Mouse (Mus musculus): ENCODE data around the gene Hexa. TPM values are rescaled to one million over a fixed set of nuclear protein-coding genes. Genes with fewer than 3 reads are reported as not detected.

Hexa gene
- total and polyA plus RNA-seq, 3 experiments = 44.3 to 54.0 TPM; not detected in 1

- no peak overlapping the region for H3K4me3 ChIP-seq (ENCODE audit: control insufficient read depth in 1 of 2, insufficient read depth in 1 of 2, low read depth in 2 of 2, low read length in 2 of 2)
These were observed 39.1 kb downstream of the Hexa start for GRCm38 (mm10) chr9:59578505-59578867.

DNA sequence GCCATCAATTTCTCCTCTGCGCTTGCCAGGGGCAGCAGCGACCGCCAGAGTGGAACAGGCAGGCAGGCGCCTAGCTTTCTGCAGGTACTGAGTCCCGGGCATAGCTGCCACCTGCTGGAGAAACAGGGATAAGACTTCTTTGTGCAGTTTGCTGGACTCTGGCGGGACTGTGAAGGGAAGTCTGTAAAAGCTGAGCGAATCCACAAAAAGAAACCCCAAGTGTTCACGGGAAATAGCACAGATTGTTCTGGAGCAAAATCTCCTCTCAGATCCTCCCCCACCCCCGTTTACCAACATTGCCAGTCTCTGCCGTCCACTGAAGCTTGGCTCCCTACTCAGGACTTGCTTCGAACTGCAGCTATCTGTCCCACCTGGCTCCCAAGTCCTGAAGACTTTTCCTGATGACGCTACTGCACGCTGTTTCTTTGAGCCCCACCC is 45.5 kb downstream of the Hexa start:
- H3K27ac ChIP-seq (ENCODE audit: control insufficient read depth, low read depth, low read length) = no peak overlapping the region
- peaks cover 5% of the 10 kb centered on the region in 2 experiments for H3K27me3 ChIP-seq (ENCODE audit: control insufficient read depth in 1 of 2, insufficient read depth in 2 of 2, low read length in 2 of 2)
- H3K4me1 ChIP-seq (ENCODE audit: control insufficient read depth in 1 of 2, insufficient read depth in 2 of 2, low read length in 2 of 2) = peaks cover 0 to 4% of the 10 kb centered on the region in 2 experiments; a peak in 1 of 4 replicates
- no peak overlapping the region for H3K9ac ChIP-seq (ENCODE audit: control insufficient read depth, low read depth, low read length, poor library complexity, severe bottlenecking)
- no peaks in the 10 kb centered on the region for H3K79me2 ChIP-seq (ENCODE audit: control insufficient read depth, insufficient read depth, low read length, poor library complexity)
- DNase-seq (ENCODE audit: low read depth, low spot score) = peak; percentile 81
- TF ChIP-seq MEF2A (IDR thresholded peaks at IDR 0.05; ENCODE audit: extremely low read depth, insufficient replicate concordance, low read depth, low read length, poor library complexity, severe bottlenecking) = no peak
- TF ChIP-seq SMC3 (IDR thresholded peaks at IDR 0.05; ENCODE audit: low read depth, low read length) = peak; percentile 90
- TF ChIP-seq NRF1 (IDR thresholded peaks at IDR 0.05; ENCODE audit: insufficient read depth, low read depth, low read length, poor library complexity, severe bottlenecking) = no peak
- TF ChIP-seq ZC3H11A (IDR thresholded peaks at IDR 0.05; ENCODE audit: low read depth, low read length) = peak; percentile 58; the same call in 1 of the 2 replicates
- no peak for TF ChIP-seq MAFK (IDR thresholded peaks at IDR 0.05; ENCODE audit: borderline replicate concordance, low read depth, low read length)
- TF ChIP-seq MAZ (IDR thresholded peaks at IDR 0.05; ENCODE audit: low read depth, low read length) = no peak
- TF ChIP-seq ZKSCAN1 (IDR thresholded peaks at IDR 0.05; ENCODE audit: low read depth, low read length) = no peak
- TF ChIP-seq TCF12 (IDR thresholded peaks at IDR 0.05; ENCODE audit: low read depth, low read length) = no peak
- peak; percentile 56 to 86 (median 84) for TF ChIP-seq CTCF (IDR thresholded peaks at IDR 0.05 in 2 of 3, conservative IDR thresholded peaks at IDR 0.05 in 1 of 3; ENCODE audit: control insufficient read depth in 1 of 3, insufficient read depth in 1 of 3, low read depth in 2 of 3, low read length in 3 of 3, poor library complexity in 1 of 3, severe bottlenecking in 1 of 3)
- TF ChIP-seq SIN3A (IDR thresholded peaks at IDR 0.05; ENCODE audit: low read length) = no peak
- peak; percentile 77 for TF ChIP-seq RAD21 (IDR thresholded peaks at IDR 0.05; ENCODE audit: low read depth, low read length)
- H3K4me3 ChIP-seq (ENCODE audit: control insufficient read depth in 1 of 2, insufficient read depth in 1 of 2, low read depth in 2 of 2, low read length in 2 of 2) = no peak overlapping the region
- no peaks in the 10 kb centered on the region; a peak in 1 of 4 replicates for H3K36me3 ChIP-seq (ENCODE audit: control insufficient read depth in 1 of 2, insufficient read depth in 2 of 2, low read length in 2 of 2)
- no peaks in the 10 kb centered on the region for H3K9me3 ChIP-seq (replicated peaks; ENCODE audit: insufficient read depth, low read length)

More at GRCm38 (mm10) chr9:59578505-59578867, 39.1 kb downstream of the Hexa start:
- no peak for DNase-seq (ENCODE audit: low read depth, low spot score)
- H3K36me3 ChIP-seq (ENCODE audit: control insufficient read depth in 1 of 2, insufficient read depth in 2 of 2, low read length in 2 of 2) = peaks cover 0 to 5% of the 10 kb centered on the region in 2 experiments; a peak in 2 of 4 replicates
- H3K9ac ChIP-seq (ENCODE audit: control insufficient read depth, low read depth, low read length, poor library complexity, severe bottlenecking) = no peak overlapping the region
- H3K27ac ChIP-seq (ENCODE audit: control insufficient read depth, low read depth, low read length) = no peak overlapping the region
- H3K4me1 ChIP-seq (ENCODE audit: control insufficient read depth in 1 of 2, insufficient read depth in 2 of 2, low read length in 2 of 2) = peaks cover 0 to 19% of the 10 kb centered on the region in 2 experiments; a peak in 2 of 4 replicates
- TF ChIP-seq CHD1 (IDR thresholded peaks at IDR 0.05; ENCODE audit: low read depth, low read length) (no peak), ELF1 (IDR thresholded peaks at IDR 0.05; ENCODE audit: low read depth, low read length) (no peak), POLR2A (IDR thresholded peaks at IDR 0.05; ENCODE audit: control insufficient read depth in 1 of 2, insufficient read depth in 1 of 2, low read depth in 1 of 2, low read length in 2 of 2, poor library complexity in 1 of 2) (no peak), JUND (IDR thresholded peaks at IDR 0.05; ENCODE audit: low read depth, low read length) (no peak), ZKSCAN1 (IDR thresholded peaks at IDR 0.05; ENCODE audit: low read depth, low read length) (no peak), KAT2A (conservative IDR thresholded peaks at IDR 0.05; ENCODE audit: low read depth, low read length) (no peak), ETS1 (IDR thresholded peaks at IDR 0.05; ENCODE audit: low read depth, low read length) (no peak), CTCF (IDR thresholded peaks at IDR 0.05 in 2 of 3, conservative IDR thresholded peaks at IDR 0.05 in 1 of 3; ENCODE audit: control insufficient read depth in 1 of 3, insufficient read depth in 1 of 3, low read depth in 2 of 3, low read length in 3 of 3, poor library complexity in 1 of 3, severe bottlenecking in 1 of 3) (no peak), MAX (IDR thresholded peaks at IDR 0.05; ENCODE audit: low read length) (no peak), BHLHE40 (IDR thresholded peaks at IDR 0.05; ENCODE audit: borderline replicate concordance, low read depth, low read length) (no peak), SMC3 (IDR thresholded peaks at IDR 0.05; ENCODE audit: low read depth, low read length) (no peak), EP300 (IDR thresholded peaks at IDR 0.05; ENCODE audit: low read depth in 1 of 2, low read length in 2 of 2) (no peak), NELFE (IDR thresholded peaks at IDR 0.05; ENCODE audit: low read depth, low read length) (no peak), ZMIZ1 (IDR thresholded peaks at IDR 0.05; ENCODE audit: low read depth, low read length) (no peak), MAFK (IDR thresholded peaks at IDR 0.05; ENCODE audit: borderline replicate concordance, low read depth, low read length) (no peak)
- no peaks in the 10 kb centered on the region for H3K79me2 ChIP-seq (ENCODE audit: control insufficient read depth, insufficient read depth, low read length, poor library complexity)
- H3K27me3 ChIP-seq (ENCODE audit: control insufficient read depth in 1 of 2, insufficient read depth in 2 of 2, low read length in 2 of 2) = peaks cover 0 to 5% of the 10 kb centered on the region in 2 experiments; a peak in 2 of 4 replicates
- H3K9me3 ChIP-seq (replicated peaks; ENCODE audit: insufficient read depth, low read length) = no peaks in the 10 kb centered on the region
